Mouse (Mus musculus): ENCODE data around the gene Gm4744.
"Not testable (repeated sequence)": the region's sequence is repeated elsewhere in the genome, so short reads cannot be mapped to it uniquely, and the experiment has no call there.

Gene Gm4744

GRCm38 (mm10) chr6:40951770-40952169 is at the start of gene Gm4744:
Gene Gm4744 (minus strand): TSS chr6:40951870.
- DNase-seq (ENCODE audit: low read depth), result no peak

- not testable (repeated sequence) for DNase-seq (ENCODE audit: low read depth)
These were observed 47.7 kb upstream of the Gm4744 start, which contains the start of gene Gm2663 for GRCm38 (mm10) chr6:40999379-40999778. Gene Gm2663 (minus strand): TSS chr6:40999479.

- not testable (repeated sequence) for DNase-seq (ENCODE audit: low read depth)
These were observed 12.8 kb upstream of the Gm4744 start, which contains the start of gene 1810009J06Rik for GRCm38 (mm10) chr6:40964454-40964853. Gene 1810009J06Rik (plus strand): TSS chr6:40964754.

- DNase-seq (ENCODE audit: low read depth), result no peak
These were observed 2.0 kb upstream of the Gm4744 start for GRCm38 (mm10) chr6:40953716-40954115.

- no peak for DNase-seq (ENCODE audit: low read depth)
These were observed 11.2 kb downstream of the Gm4744 start, which contains the start of gene 1700074P13Rik for GRCm38 (mm10) chr6:40940457-40940856. Gene 1700074P13Rik (minus strand): TSS chr6:40940557.

- no peak for DNase-seq (ENCODE audit: low read depth)
These were observed 31.7 kb downstream of the Gm4744 start for GRCm38 (mm10) chr6:40919954-40920353.

- DNase-seq (ENCODE audit: low read depth), result no peak
These were observed 51.4 kb downstream of the Gm4744 start, which contains the start of gene Prss58 for GRCm38 (mm10) chr6:40900287-40900686. Gene Prss58 (minus strand): TSS chr6:40900387.

Data from fibroblast of lung, adult 2 months (primary cell).